Mouse (Mus musculus) liver, postnatal 0 days (tissue): ENCODE results near the gene P4ha2. TPM values are rescaled to one million over a fixed set of nuclear protein-coding genes. Genes with fewer than 3 reads are reported as not detected.

Experiments
- ATAC-seq: fragments of 200-750 bp; cut with Nextera tagmentation; 2 replicates; pipeline ENCODE4 v1.8.0; 2017; ENCODE audit warnings: mild to moderate bottlenecking, moderate library complexity
- DNase-seq: peaks from one replicate; pipeline ENCODE4 v3.0.0-alpha.2; 2016
- H3K27ac ChIP-seq: fragments of 300-500 bp; sonication (generic); 2 replicates; pipeline ENCODE4 v1.5.1; 2014; ENCODE audit warnings: antibody characterized with exemption, moderate library complexity, mild to moderate bottlenecking, low read depth
- H3K27me3 ChIP-seq: fragments of 300-500 bp; sonication (generic); 2 replicates; pipeline ENCODE4 v1.6.1; 2014; ENCODE audit warnings: low read length, control low read depth, mixed read lengths; ENCODE audit not compliant: insufficient read depth
- H3K36me3 ChIP-seq: fragments of 300-500 bp; sonication (generic); replicated peaks from 2 replicates; pipeline ENCODE4 v1.6.1; 2014; ENCODE audit warnings: mild to moderate bottlenecking, control low read depth, low read length, moderate library complexity, mixed read lengths; ENCODE audit not compliant: insufficient read depth
- H3K4me1 ChIP-seq: fragments of 300-500 bp; sonication (generic); 2 replicates; pipeline ENCODE4 v1.6.1; 2014; ENCODE audit warnings: antibody characterized with exemption, mild to moderate bottlenecking, control low read depth; ENCODE audit not compliant: insufficient read depth
- H3K4me2 ChIP-seq: fragments of 300-500 bp; sonication (generic); 2 replicates; pipeline ENCODE4 v1.6.1; 2014; ENCODE audit warnings: low read depth, mild to moderate bottlenecking, low read length, moderate library complexity, mixed read lengths
- H3K4me3 ChIP-seq: fragments of 300-500 bp; sonication (generic); 2 replicates; pipeline ENCODE4 v1.5.1; 2014; ENCODE audit warnings: low read depth, low read length
- H3K9ac ChIP-seq: fragments of 300-500 bp; sonication (generic); replicated peaks from 2 replicates; pipeline ENCODE4 v1.6.1; 2014; ENCODE audit warnings: mild to moderate bottlenecking, moderate library complexity
- H3K9me3 ChIP-seq: fragments of 300-500 bp; sonication (generic); 2 replicates; pipeline ENCODE4 v1.6.1; 2016; ENCODE audit warnings: mild to moderate bottlenecking, control low read depth, low read length, mixed read lengths
- CTCF ChIP-seq: sonication (generic); IDR thresholded peaks from 2 replicates; pipeline ENCODE4 v1.5.1; 2016; ENCODE audit warnings: antibody characterized with exemption, low read depth
- EP300 ChIP-seq: IDR thresholded peaks from 2 replicates; pipeline ENCODE4 v1.6.1; 2016; ENCODE audit warnings: antibody characterized with exemption, low read depth, mild to moderate bottlenecking
- WGBS: fragments of 180-500 bp; shearing (Covaris S2); extraction: QIAGEN DNeasy Blood & Tissue Kit; methylation state at CpG from one replicate; pipeline ENCODE4 v1.1.7; 2014; ENCODE audit not compliant: insufficient replicate concordance; 5-methylcytosine and 5-hydroxymethylcytosine counted together
- polyA plus RNA-seq: library from polyadenylated mRNA; unstranded; fragments of >200 nt; fragmentation: Nextera tagmentation; extraction: Ambion mirVana; gene quantifications from 2 replicates; pipeline ENCODE4 v1.2.1, GENCODE M21; 2015

P4ha2 gene
- polyA plus RNA-seq, 1 experiment from 2014 or later: 2.4 TPM

GRCm38 (mm10) chr11:54114746-54115145 lies 14.9 kb downstream of the P4ha2 start:
- DNase-seq (no peak), ATAC-seq (no peak)
- no peak overlapping the region for H3K27ac ChIP-seq
- no peaks in the 10 kb centered on the region for H3K27me3 ChIP-seq
- 91% methylated on average over 3 of the region's 3 CpGs for WGBS
- H3K36me3 ChIP-seq: 0 out of 2 replicates have a peak, but pooled peaks cover 3% of the 10 kb centered on the region
- TF ChIP-seq EP300 (no peak), CTCF (no peak)
- H3K4me2 ChIP-seq: no peak overlapping the region
- peaks cover 17% of the 10 kb centered on the region for H3K4me1 ChIP-seq
- no peak overlapping the region for H3K9ac ChIP-seq
- no peak overlapping the region for H3K4me3 ChIP-seq
- H3K9me3 ChIP-seq: no peaks in the 10 kb centered on the region

GRCm38 (mm10) chr11:54115301-54115700 lies 15.4 kb downstream of the P4ha2 start:
- ATAC-seq (no peak), DNase-seq (no peak)
- TF ChIP-seq EP300 (no peak), CTCF (no peak)
- H3K27ac ChIP-seq: no peak overlapping the region
- H3K9me3 ChIP-seq: no peaks in the 10 kb centered on the region
- peaks cover 17% of the 10 kb centered on the region for H3K4me1 ChIP-seq
- no peak overlapping the region for H3K4me3 ChIP-seq
- H3K27me3 ChIP-seq: no peaks in the 10 kb centered on the region
- no peak overlapping the region for H3K9ac ChIP-seq
- 82% methylated on average over 8 of the region's 8 CpGs for WGBS
- no peak overlapping the region for H3K4me2 ChIP-seq
- H3K36me3 ChIP-seq: 0 out of 2 replicates have a peak, but pooled peaks cover 3% of the 10 kb centered on the region

- Histone ChIP-seq H3K9me3 (no peaks in the 10 kb centered on the region), H3K4me3 (no peak overlapping the region), H3K36me3 (0 out of 2 replicates have a peak, but pooled peaks cover 3% of the 10 kb centered on the region), H3K9ac (no peak overlapping the region), H3K4me2 (no peak overlapping the region), H3K27me3 (no peaks in the 10 kb centered on the region), H3K4me1 (peaks cover 17% of the 10 kb centered on the region), H3K27ac (no peak overlapping the region)
- WGBS: 81% methylated on average over 3 of the region's 3 CpGs
- no peak for DNase-seq
- no peak for ATAC-seq
- TF ChIP-seq CTCF (no peak), EP300 (no peak)
Measured at GRCm38 (mm10) chr11:54115911-54116310, 16.0 kb downstream of the P4ha2 start.

- Histone ChIP-seq H3K36me3 (0 out of 2 replicates have a peak, but pooled peaks cover 3% of the 10 kb centered on the region), H3K4me1 (peaks cover 17% of the 10 kb centered on the region), H3K27ac (no peak overlapping the region), H3K4me3 (no peak overlapping the region), H3K9me3 (no peaks in the 10 kb centered on the region), H3K27me3 (no peaks in the 10 kb centered on the region), H3K4me2 (no peak overlapping the region), H3K9ac (no peak overlapping the region)
- DNase-seq (no peak), ATAC-seq (no peak)
- TF ChIP-seq EP300: no peak
- no peak for TF ChIP-seq CTCF
- 55% methylated on average over 4 of the region's 4 CpGs for WGBS
Measured at GRCm38 (mm10) chr11:54116406-54116805, 16.5 kb downstream of the P4ha2 start.

- DNase-seq (no peak), ATAC-seq (no peak)
- no peak overlapping the region for H3K9ac ChIP-seq
- 80% methylated on average over 10 of the region's 10 CpGs for WGBS
- no peak for TF ChIP-seq EP300
- TF ChIP-seq CTCF: no peak
- H3K9me3 ChIP-seq: no peaks in the 10 kb centered on the region
- H3K27ac ChIP-seq: no peak overlapping the region
- H3K4me2 ChIP-seq: no peak overlapping the region
- H3K4me1 ChIP-seq: peaks cover 13% of the 10 kb centered on the region
- H3K36me3 ChIP-seq: 0 out of 2 replicates have a peak, but pooled peaks cover 3% of the 10 kb centered on the region
- H3K27me3 ChIP-seq: no peaks in the 10 kb centered on the region
- no peak overlapping the region for H3K4me3 ChIP-seq
Measured at GRCm38 (mm10) chr11:54117096-54117495, 17.2 kb downstream of the P4ha2 start.

GRCm38 (mm10) chr11:54119126-54119525 lies 19.2 kb downstream of the P4ha2 start:
- Histone ChIP-seq H3K4me2 (no peak overlapping the region), H3K9me3 (no peaks in the 10 kb centered on the region), H3K9ac (no peak overlapping the region), H3K36me3 (0 out of 2 replicates have a peak, but pooled peaks cover 3% of the 10 kb centered on the region), H3K4me1 (no peaks in the 10 kb centered on the region), H3K27me3 (no peaks in the 10 kb centered on the region), H3K27ac (no peak overlapping the region), H3K4me3 (no peak overlapping the region)
- ATAC-seq (no peak), DNase-seq (no peak)
- WGBS: 78% methylated on average over 12 of the region's 12 CpGs
- TF ChIP-seq CTCF (no peak), EP300 (no peak)
